Mouse (Mus musculus): ENCODE measurements at regions not wholly inside any gene's neighbourhood (a gene's known extent, or its start where the extent isn't known, plus 50 kb on each side); places are given as distances from the start of the nearest gene placed in this dataset.
"Not testable (repeated sequence)": the region's sequence is repeated elsewhere in the genome, so short reads cannot be mapped to it uniquely, and the experiment has no call there.

DNA sequence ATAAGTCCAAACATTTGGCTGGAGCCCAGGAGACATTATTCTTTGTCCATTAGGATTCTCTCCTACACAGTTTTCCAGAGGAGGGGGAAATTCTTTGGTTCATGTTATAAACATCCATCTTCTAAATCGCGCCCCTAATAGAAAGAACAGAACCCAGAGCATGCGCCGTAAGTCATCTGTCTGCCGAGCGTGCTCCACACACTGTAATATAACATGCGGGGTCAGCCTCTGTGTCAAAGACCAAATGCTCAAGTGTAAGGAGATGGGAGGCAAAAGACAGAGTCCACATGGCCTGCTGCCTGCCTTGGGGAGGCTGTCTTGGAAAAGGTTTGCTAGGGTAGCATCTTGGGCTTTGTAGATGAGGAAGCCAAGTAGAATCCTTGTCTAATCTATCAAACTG lies 90.0 kb upstream of the Rmdn2 start:
- Histone ChIP-seq H3K4me2 (no peak overlapping the region), H3K4me3 (replicated peaks) (no peak overlapping the region), H3K27me3 (no peaks in the 10 kb centered on the region), H3K36me3 (no peaks in the 10 kb centered on the region), H3K9ac (no peak overlapping the region), H3K27ac (no peak overlapping the region), H3K9me3 (replicated peaks) (no peaks in the 10 kb centered on the region), H3K4me1 (peaks cover 5% of the 10 kb centered on the region; the same call in 1 of the 2 replicates)
- WGBS = 52% methylated on average over 7 of the region's 7 CpGs
- peak; percentile 58; the same call in 1 of the 2 replicates for ATAC-seq (replicated peaks; ENCODE audit: low FRiP score)

DNA sequence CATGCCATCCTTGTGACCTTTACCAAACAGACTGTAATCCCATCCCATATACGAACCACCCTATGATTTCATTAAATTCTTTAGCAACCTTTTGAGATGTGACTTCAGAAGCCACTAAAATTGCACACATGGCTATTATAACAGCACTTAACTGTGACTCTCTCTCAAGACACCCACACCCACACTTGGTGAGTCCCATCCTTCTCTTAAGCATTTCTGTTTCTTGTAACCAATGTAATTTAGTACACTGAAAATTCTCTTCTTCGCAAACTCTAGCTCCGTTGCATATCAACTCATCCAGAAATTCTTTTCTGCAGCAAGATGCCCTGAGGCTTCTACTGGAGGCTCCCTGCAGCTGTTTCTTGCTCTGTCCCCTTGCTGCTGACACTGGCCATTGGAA lies 88.4 kb upstream of the Rmdn2 start:
- no peak overlapping the region for H3K4me3 ChIP-seq (replicated peaks)
- H3K36me3 ChIP-seq = no peaks in the 10 kb centered on the region
- no peak overlapping the region for H3K27ac ChIP-seq
- H3K9ac ChIP-seq = no peak overlapping the region
- H3K4me2 ChIP-seq = no peak overlapping the region
- H3K9me3 ChIP-seq (replicated peaks) = no peaks in the 10 kb centered on the region
- no peak for ATAC-seq (replicated peaks; ENCODE audit: low FRiP score)
- 86% methylated on average over 3 of the region's 3 CpGs for WGBS
- peaks cover 5% of the 10 kb centered on the region; the same call in 1 of the 2 replicates for H3K4me1 ChIP-seq
- H3K27me3 ChIP-seq = no peaks in the 10 kb centered on the region

DNA sequence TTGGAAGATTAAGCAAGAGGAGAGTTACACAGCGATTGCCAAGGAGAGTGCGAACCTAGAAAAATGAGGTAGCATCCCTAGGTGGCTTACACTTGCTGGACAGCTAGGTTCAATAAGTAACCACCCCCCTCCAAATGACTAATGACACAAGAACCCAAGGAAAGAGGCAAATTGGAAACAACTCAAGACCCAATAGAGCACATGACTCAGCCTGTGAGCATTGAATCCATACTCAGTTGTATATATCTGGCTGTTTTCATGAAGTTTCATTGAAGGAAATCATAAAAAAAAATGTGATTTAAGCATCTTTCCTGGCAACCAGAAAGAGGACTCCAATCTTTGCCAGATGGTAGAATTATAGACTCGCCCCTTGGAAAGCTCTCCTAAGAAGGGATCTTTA lies 84.3 kb upstream of the Rmdn2 start:
- Histone ChIP-seq H3K9ac (no peak overlapping the region), H3K36me3 (no peaks in the 10 kb centered on the region), H3K27me3 (no peaks in the 10 kb centered on the region), H3K27ac (no peak overlapping the region), H3K4me2 (no peak overlapping the region), H3K9me3 (replicated peaks) (no peaks in the 10 kb centered on the region), H3K4me1 (no peaks in the 10 kb centered on the region), H3K4me3 (replicated peaks) (no peak overlapping the region)
- 86% methylated on average over 3 of the region's 3 CpGs for WGBS
- ATAC-seq (replicated peaks; ENCODE audit: low FRiP score) = no peak

DNA sequence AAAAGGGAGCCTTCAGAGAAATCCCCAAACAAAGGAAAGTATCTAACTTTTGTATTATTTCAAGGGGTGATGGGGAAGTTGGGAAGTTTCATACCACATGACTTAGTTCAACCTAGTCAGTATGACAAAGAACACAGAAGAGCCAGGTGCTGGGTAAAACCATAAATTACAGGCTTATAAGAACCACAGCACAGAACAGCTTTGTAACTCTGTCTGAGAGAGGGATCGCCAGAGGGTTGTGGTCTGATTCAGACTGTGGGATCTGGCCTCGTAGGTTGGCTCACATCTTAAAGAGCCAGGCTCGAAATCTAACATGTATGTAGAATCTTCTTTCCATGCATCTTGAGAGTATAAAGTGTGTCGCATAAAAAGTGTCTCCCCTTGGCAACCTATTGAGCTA lies 75.1 kb upstream of the Rmdn2 start:
- no peaks in the 10 kb centered on the region for H3K36me3 ChIP-seq
- no peak for ATAC-seq (replicated peaks; ENCODE audit: low FRiP score)
- H3K9ac ChIP-seq = no peak overlapping the region
- H3K4me3 ChIP-seq (replicated peaks) = no peak overlapping the region
- H3K9me3 ChIP-seq (replicated peaks) = no peaks in the 10 kb centered on the region
- 59% methylated on average over 4 of the region's 4 CpGs for WGBS
- H3K4me1 ChIP-seq = no peaks in the 10 kb centered on the region
- H3K27me3 ChIP-seq = no peaks in the 10 kb centered on the region
- H3K27ac ChIP-seq = no peak overlapping the region
- no peak overlapping the region for H3K4me2 ChIP-seq

DNA sequence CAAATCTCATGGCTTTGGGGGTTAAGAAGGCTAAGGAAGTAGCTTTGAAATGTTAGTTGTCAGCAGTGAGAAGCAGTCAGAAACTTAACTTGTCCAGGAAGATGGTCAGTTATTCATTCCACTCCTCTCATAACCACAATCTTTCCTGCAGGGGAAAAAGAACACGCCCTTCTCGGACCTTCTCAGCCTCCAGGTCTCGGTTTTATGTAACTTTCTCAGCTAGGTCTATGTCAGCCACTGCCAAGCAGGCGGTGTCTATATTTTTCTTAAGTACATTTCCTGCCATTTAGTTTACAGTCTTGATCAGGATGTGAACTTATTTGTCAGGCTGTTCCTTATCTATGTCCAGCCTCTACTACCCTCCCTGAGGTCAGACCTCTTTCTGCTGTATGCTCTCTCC lies 72.9 kb upstream of the Rmdn2 start:
- no peaks in the 10 kb centered on the region for H3K36me3 ChIP-seq
- no peak for ATAC-seq (replicated peaks; ENCODE audit: low FRiP score)
- 50% methylated on average over 4 of the region's 4 CpGs for WGBS

DNA sequence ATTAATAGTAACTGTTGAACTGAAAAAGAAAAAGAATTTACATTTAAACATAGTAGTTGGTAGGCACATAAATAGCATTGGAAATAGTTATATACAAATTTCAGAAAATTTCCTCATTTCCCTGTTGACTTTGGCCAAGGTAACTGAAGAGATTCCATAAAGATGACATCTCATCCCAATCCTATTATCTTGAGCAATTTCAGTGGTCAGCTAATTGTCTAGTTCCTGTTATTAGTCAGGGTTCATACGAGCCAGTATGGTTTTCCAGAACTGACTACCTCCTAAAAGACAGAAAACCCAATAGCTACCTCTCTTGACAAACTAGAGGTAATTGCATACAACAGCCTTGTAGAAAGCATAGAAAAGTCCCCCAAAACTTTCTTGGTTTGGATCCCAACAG lies 71.6 kb upstream of the Rmdn2 start:
- Histone ChIP-seq H3K4me3 (replicated peaks) (no peak overlapping the region), H3K27me3 (no peaks in the 10 kb centered on the region), H3K27ac (no peak overlapping the region), H3K9ac (no peak overlapping the region), H3K4me2 (no peak overlapping the region), H3K36me3 (no peaks in the 10 kb centered on the region), H3K4me1 (no peaks in the 10 kb centered on the region), H3K9me3 (replicated peaks) (no peaks in the 10 kb centered on the region)
- ATAC-seq (replicated peaks; ENCODE audit: low FRiP score) = no peak
- WGBS = 78% methylated on average over 1 of the region's 1 CpGs

More for the DNA sequence above, 72.9 kb upstream of the Rmdn2 start:
- Histone ChIP-seq H3K4me1 (no peaks in the 10 kb centered on the region), H3K9ac (no peak overlapping the region), H3K4me2 (no peak overlapping the region), H3K27me3 (no peaks in the 10 kb centered on the region), H3K9me3 (replicated peaks) (no peaks in the 10 kb centered on the region), H3K27ac (no peak overlapping the region), H3K4me3 (replicated peaks) (no peak overlapping the region)

DNA sequence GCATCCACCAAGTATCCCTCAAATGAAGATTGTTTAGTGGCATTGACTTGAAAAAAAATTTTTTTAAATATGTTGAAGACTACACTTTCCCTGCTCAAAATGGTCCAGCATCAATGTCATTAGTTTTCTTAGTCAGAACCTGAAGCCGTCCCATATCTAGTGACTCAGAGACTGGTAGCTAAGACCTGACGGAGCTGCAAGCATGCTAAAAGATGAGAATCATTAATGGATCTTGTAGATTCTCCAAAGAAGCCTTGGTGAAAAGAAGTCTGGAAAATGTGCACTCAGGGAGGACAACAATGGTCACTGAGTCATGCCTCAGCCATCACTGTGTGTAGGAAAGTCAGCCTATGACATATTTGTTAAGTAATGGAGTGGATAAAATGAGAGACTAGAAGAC lies 71.2 kb upstream of the Rmdn2 start:
- H3K27ac ChIP-seq = no peak overlapping the region
- H3K36me3 ChIP-seq = no peaks in the 10 kb centered on the region
- no peaks in the 10 kb centered on the region for H3K9me3 ChIP-seq (replicated peaks)
- 90% methylated on average over 2 of the region's 2 CpGs for WGBS
- no peaks in the 10 kb centered on the region for H3K27me3 ChIP-seq
- H3K4me2 ChIP-seq = no peak overlapping the region
- no peak for ATAC-seq (replicated peaks; ENCODE audit: low FRiP score)
- H3K4me1 ChIP-seq = no peaks in the 10 kb centered on the region
- no peak overlapping the region for H3K4me3 ChIP-seq (replicated peaks)
- no peak overlapping the region for H3K9ac ChIP-seq

DNA sequence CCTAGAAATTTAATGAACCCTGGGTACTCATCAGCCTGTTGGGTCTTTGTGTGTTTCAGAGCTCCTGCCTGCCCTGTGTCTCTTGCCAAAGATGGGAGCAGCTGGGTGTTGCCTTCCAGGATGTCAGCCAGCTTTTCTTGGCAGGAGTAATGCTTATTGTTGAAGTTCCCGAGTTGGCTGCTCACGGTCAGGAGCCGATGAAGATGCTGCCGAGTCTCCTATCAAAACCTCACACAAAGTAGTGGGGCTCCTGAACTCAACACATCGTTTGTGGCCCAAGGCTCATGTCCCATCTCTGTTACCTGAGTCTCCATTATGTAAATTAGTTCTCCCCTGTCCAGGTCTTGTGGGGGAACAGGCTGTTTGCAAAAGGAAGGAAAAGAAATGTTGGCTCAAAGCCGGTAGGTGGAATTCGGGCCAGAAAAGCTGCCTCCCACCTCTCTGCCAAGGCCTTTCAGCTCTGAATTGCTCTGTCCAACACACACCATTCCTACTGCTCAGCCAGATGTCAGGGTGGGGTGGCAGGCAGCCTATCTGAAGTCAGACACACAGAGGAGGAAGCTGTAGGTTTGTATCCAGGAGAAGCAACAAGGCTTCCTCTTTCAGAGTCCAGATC lies 67.6 kb upstream of the Rmdn2 start:
- no peak overlapping the region for H3K4me3 ChIP-seq (replicated peaks)
- ATAC-seq (replicated peaks; ENCODE audit: low FRiP score) = no peak
- peak overlapping the region; percentile 15; the same call in 1 of the 2 replicates for H3K27ac ChIP-seq
- H3K4me2 ChIP-seq = no peak overlapping the region
- H3K9me3 ChIP-seq (replicated peaks) = no peaks in the 10 kb centered on the region
- H3K4me1 ChIP-seq = no peaks in the 10 kb centered on the region
- WGBS = 65% methylated on average over 7 of the region's 7 CpGs
- no peaks in the 10 kb centered on the region for H3K27me3 ChIP-seq
- no peaks in the 10 kb centered on the region for H3K36me3 ChIP-seq
- no peak overlapping the region for H3K9ac ChIP-seq

DNA sequence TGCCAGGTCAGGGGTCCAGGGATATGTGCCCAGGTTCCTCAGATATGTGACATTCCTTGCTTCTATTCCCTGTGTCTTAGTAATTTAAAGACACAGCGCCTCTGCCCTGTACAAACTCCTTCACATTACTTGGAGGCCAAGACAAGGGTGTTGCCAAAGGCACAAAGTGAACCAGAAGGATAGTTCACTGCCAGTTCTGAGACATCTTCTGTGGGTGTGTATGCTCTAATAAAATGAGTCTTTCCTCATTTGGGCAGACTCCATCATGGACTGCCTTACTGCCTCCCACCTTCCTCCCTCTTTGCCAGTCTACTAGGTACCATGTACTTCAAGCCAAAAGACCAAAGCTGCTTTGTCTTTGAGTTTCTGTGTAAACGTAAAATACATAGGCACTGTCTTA lies 65.8 kb upstream of the Rmdn2 start:
- 86% methylated on average over 2 of the region's 2 CpGs for WGBS
- Histone ChIP-seq H3K4me2 (no peak overlapping the region), H3K9me3 (replicated peaks) (no peaks in the 10 kb centered on the region), H3K27me3 (no peaks in the 10 kb centered on the region), H3K9ac (no peak overlapping the region), H3K4me1 (no peaks in the 10 kb centered on the region), H3K27ac (no peak overlapping the region), H3K4me3 (replicated peaks) (no peak overlapping the region), H3K36me3 (no peaks in the 10 kb centered on the region)
- no peak for ATAC-seq (replicated peaks; ENCODE audit: low FRiP score)

DNA sequence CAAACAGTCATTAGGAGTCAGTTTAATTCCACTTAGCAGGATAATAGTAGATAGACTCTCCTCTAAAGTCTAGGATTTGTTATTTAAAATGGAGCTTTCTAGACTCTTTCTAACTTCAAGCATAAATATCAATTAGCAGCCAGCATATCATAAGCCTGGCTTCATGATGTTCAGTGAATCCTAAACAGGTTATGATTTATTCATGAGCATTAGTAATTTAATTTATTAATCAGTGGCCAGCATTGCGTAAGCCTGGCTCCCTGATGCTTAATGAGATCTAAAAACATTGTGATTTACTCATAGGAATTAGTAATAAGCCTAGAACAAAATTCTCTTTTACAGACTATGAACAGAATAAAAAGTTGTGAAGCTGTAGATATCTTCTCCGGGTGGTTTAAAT lies 64.6 kb upstream of the Rmdn2 start:
- Histone ChIP-seq H3K9me3 (replicated peaks) (no peaks in the 10 kb centered on the region), H3K27me3 (no peaks in the 10 kb centered on the region), H3K4me2 (no peak overlapping the region), H3K27ac (no peak overlapping the region), H3K9ac (no peak overlapping the region), H3K4me3 (replicated peaks) (no peak overlapping the region), H3K4me1 (no peaks in the 10 kb centered on the region), H3K36me3 (no peaks in the 10 kb centered on the region)
- WGBS = 86% methylated on average over 2 of the region's 2 CpGs
- no peak for ATAC-seq (replicated peaks; ENCODE audit: low FRiP score)

DNA sequence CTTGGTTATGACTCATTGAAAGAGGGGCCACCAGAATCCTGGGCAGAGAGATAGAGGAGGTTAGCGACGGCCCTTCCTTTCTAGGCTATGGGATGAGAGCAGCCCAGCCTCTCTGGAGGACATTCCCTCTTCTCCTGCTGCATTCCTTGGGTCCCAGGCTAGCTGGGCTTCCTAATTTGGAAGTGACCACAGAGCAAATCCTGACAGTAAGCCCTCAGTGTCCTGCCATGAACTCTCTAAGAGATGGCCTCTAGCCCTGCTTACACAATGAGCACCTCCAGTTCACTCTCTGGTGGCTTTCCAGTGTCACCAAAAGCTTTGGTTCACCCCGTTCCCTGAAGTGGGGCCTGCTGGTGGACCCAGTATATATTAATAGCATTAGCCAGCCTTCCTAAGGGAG lies 64.1 kb upstream of the Rmdn2 start:
- Histone ChIP-seq H3K4me3 (replicated peaks) (no peak overlapping the region), H3K4me2 (no peak overlapping the region), H3K27ac (no peak overlapping the region), H3K9me3 (replicated peaks) (no peaks in the 10 kb centered on the region), H3K27me3 (no peaks in the 10 kb centered on the region), H3K4me1 (no peaks in the 10 kb centered on the region), H3K36me3 (no peaks in the 10 kb centered on the region), H3K9ac (no peak overlapping the region)
- no peak for ATAC-seq (replicated peaks; ENCODE audit: low FRiP score)
- whole genome bisulfite sequencing = 85% methylated on average over 3 of the region's 3 CpGs

DNA sequence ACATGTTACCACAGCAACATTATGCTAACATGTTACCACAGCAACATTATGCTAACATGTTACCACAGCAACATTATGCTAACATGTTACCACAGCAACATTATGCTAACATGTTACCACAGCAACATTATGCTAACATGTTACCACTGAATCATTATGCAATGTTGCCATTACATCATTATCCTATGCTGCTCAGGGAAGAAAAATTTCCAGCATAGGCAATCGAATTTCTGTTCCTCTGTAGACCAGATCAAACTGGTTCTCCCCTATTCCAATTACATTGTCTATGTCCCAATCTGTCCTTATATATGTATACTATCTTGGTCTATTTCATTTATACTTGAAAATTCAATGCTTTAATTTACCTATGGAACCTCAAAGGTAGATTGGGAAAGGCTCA lies 61.3 kb upstream of the Rmdn2 start:
- H3K27me3 ChIP-seq; H3K4me2 ChIP-seq; H3K9ac ChIP-seq; H3K4me3 ChIP-seq (replicated peaks); H3K4me1 ChIP-seq; ATAC-seq (replicated peaks; ENCODE audit: low FRiP score); H3K36me3 ChIP-seq; H3K27ac ChIP-seq; H3K9me3 ChIP-seq (replicated peaks): not testable (repeated sequence)
- 80% methylated on average over 1 of the region's 1 CpGs for WGBS

DNA sequence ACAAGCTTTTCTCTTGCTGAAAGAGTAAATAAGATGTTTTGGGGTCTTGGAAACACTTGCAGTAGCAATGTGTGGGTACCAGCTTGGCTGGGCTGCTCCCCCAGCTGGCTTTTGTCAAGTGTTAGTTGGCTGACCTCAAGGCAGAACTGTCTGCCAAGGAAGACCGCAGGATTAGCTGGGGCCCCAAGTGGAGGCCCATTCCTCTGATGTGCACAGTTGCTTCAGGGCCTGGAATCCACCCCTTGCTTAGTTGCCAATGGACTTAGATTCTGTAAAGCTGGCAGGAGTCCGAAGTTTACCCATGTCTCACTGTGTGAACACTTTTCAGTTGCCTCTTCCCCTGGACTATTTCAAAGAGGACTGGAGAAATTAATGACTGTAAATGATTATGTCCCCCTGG lies 57.8 kb upstream of the Rmdn2 start:
- no peak for ATAC-seq (replicated peaks; ENCODE audit: low FRiP score)
- no peak overlapping the region for H3K27ac ChIP-seq
- no peak overlapping the region for H3K4me2 ChIP-seq
- no peak overlapping the region for H3K9ac ChIP-seq
- H3K4me3 ChIP-seq (replicated peaks) = no peak overlapping the region
- H3K36me3 ChIP-seq = no peaks in the 10 kb centered on the region
- no peaks in the 10 kb centered on the region for H3K9me3 ChIP-seq (replicated peaks)
- 70% methylated on average over 2 of the region's 2 CpGs for WGBS
- no peaks in the 10 kb centered on the region for H3K27me3 ChIP-seq
- H3K4me1 ChIP-seq = no peaks in the 10 kb centered on the region
